Mouse (Mus musculus) layer of hippocampus, postnatal 14 days (tissue): ENCODE results near the gene Uhrf1. TPM values are rescaled to one million over a fixed set of nuclear protein-coding genes. Genes with fewer than 3 reads are reported as not detected.
"Not testable (repeated sequence)": the region's sequence is repeated elsewhere in the genome, so short reads cannot be mapped to it uniquely, and the experiment has no call there.

Experiments used
- DNase-seq, 2 experiments: peaks; one replicate each; pipeline ENCODE4 v3.0.0; 2021 to 2022; ENCODE audit warnings: low spot score in 2 of 2, mixed read lengths in 1 of 2
- long read RNA-seq, 2 experiments: library from polyadenylated mRNA; stranded (forward); transcript quantifications; one replicate each; pipeline ENCODE4 v2.0.0; 2021
- total RNA-seq, 2 experiments: library from RNA; stranded (reverse); gene quantifications; 2 replicates each; pipeline ENCODE4 v1.2.3; 2021

Gene Uhrf1
- total RNA-seq = 1 to 10 TPM; 2.4 to 5.0 TPM
- long read RNA-seq, experiment 1, partial matches to known transcripts = 0 of 4 reads
- long read RNA-seq, experiment 1, other reads (novel, unspliced or antisense) = 0 of 4 reads
- long read RNA-seq, experiment 2, partial matches to known transcripts = 1 of 4 reads
- long read RNA-seq, experiment 2, other reads (novel, unspliced or antisense) = 1 of 4 reads

- no peak for DNase-seq
Observed at GRCm38 (mm10) chr17:56303160-56303846, at the start of gene Uhrf1. Gene Uhrf1, plus strand, starts transcription at chr17:56303321.

DNA sequence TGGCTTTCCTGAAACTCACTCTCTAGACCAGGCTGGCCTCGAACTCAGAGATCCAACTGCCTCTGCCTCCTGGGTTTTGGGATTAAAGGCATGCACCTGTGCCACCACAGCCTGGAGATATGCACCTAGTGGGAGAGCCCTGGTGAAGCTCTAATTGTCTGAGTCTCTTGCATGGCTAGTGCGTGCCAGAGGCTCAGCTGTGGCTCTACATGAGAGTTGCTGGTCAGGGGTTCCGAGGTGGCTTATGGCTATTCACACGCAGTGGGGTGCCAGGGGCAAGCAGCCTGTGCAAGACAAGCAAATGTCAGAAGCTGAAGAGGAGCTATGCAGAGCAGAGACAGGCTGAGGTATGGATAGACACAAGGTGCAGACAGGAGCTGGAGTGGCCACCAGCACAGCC, 48.4 kb upstream of the Uhrf1 start:
- DNase-seq = no peak

GRCm38 (mm10) chr17:56255429-56255828, 47.7 kb upstream of the Uhrf1 start:
- peak; percentile 64 to 71 for DNase-seq

DNA sequence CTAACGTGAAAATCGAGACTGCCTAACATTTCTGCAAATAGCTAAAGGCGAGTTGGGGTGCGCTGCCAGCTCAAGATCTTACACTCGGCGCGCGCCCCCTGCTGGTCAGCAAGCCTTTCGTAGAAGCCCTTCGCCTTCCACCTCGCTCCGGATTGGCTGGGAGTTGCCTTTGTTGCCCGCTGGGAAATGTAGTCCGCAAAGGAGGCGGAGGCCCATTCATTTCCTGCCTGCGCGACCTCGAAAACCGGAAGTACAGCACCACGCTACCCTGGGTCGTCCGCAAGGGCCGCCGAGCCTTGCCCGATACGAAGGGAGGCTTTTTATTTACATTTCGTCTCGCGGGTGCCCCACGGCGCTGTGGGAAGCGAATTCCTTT, 47.3 kb upstream of the Uhrf1 start:
- DNase-seq = peak; percentile 99 to 100

GRCm38 (mm10) chr17:56256239-56256881, 46.8 kb upstream of the Uhrf1 start, which contains the start of gene Fem1a:
Gene Fem1a, plus strand, starts transcription at chr17:56256810.
- peak; percentile 88 to 98 for DNase-seq

DNA sequence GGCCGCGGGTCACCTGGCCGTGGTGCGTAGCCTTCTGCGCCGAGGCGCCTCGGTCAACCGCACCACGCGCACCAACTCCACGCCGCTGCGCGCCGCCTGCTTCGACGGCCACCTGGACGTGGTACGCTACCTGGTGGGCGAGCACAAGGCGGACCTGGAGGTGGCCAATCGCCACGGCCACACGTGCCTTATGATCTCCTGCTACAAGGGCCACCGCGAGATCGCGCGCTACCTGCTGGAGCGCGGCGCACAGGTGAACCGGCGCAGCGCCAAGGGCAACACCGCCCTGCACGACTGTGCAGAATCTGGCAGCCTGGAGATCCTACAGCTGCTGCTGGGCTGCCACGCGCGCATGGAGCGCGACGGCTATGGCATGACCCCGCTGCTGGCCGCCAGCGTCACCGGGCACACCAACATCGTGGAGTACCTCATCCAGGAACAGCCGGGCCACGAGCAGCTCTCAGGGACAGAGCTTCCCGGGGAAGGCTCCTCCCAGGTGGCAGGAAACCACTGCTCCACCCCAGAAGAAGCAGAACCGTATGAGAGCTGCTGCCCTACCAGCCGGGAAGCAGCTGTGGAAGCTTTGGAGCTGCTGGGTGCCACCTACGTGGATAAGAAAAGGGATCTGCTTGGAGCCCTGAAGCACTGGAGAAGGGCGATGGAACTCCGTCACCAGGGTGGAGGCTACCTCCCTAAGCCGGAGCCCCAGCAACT, 45.8 kb upstream of the Uhrf1 start:
- DNase-seq = no peak

GRCm38 (mm10) chr17:56258269-56258668, 44.9 kb upstream of the Uhrf1 start:
- not testable (repeated sequence) for DNase-seq

- DNase-seq = not testable (repeated sequence)
Observed at GRCm38 (mm10) chr17:56258812-56259211, 44.3 kb upstream of the Uhrf1 start.

DNA sequence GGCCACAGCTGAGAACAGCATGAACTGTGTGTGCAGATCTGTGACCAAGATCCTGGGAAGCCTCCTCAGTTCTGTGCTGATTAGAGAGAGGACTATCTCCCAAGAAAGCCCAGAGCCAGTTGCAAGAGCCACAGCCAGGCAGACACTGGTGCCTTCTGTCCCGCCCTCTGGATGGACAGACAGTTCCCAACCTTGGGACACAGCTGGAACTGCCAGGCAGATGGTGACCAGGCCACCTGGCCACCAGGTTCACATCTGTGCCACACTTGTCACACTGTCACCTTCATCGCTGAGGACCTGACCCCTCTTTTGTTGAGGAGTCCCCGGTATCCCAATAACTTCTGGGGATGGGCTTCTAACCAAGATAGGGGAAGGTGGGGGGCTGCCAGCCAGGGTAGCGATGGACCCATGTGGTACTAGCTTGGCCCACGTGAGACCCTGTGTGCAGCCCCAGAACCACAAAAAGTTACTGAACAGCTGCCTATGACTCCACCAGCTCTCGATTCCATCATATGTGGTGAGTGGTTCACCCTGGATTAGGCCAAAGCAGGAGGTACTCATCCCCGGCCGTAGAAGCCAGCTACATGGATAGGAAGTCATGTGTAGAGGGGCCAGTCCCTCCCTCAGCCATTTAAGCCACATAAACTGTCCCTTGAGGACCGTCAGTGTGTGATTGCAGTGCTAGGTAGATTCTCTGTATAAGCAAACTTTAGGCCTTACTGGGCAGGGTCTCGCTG, 43.7 kb upstream of the Uhrf1 start:
- DNase-seq = no peak

- no peak for DNase-seq
Observed at GRCm38 (mm10) chr17:56261166-56261565, 42.0 kb upstream of the Uhrf1 start.

DNA sequence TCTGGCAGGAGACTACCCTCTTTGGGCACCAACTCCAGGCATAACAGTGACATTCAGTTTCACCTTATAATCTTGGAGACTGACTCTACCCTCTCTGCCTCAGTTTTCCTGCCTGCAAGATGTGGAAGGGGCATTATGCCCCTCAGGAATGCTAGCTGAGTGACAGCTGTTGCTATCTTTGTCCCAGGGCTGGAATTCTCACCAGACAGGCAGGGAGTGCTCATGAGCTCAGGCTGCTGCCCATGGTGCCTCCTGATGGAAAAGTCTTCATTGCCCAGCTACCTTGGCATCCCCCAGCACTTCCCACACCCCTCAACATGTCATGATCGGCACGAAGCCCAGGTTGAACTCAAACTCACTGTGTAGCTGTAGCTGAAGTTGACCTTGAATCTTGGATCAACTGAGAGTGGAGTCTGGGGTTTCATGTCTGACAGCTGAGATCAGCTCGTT, 40.5 kb upstream of the Uhrf1 start:
- DNase-seq = no peak

GRCm38 (mm10) chr17:56264020-56264419, 39.1 kb upstream of the Uhrf1 start:
- DNase-seq = peak; percentile 73 to 85

DNA sequence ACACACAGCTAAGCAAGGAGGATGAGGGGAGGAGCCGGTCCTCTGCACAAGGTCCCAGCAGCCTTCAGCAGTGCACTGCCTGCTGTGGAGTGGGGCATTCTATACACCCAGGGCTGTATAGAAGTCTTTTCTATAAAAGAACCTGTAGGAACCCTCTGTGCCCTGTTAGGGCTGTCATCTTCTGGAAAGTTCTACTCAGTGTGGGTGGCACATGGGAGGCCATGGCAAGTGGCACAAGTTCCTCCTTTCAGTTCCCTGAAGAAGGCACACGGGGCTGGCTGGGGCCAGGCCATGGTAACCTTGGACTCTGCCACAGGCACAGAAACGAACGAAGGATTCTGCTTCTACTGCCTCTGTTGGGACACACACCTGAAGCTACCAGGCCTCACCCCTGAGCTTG, 38.1 kb upstream of the Uhrf1 start:
- DNase-seq = no peak

DNA sequence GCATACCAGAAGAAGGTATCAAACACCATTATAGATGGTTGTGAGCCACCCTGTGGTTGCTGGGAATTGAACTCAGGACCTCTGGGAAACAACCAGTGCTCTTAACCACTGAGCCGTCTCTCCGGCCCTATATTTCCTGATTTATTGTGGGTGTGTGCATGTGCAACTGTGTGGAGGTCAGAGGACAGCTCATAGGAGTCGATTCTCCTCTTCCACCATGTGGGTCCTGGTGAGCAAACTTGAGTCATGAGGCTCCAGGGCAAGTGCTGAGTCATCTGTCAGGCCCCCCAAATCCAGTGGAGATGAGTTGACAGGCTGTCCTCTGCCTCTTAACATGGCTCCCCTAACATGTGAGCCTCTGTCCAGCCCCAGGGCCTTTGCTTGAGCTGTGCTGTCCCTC, 37.3 kb upstream of the Uhrf1 start:
- DNase-seq = no peak

- DNase-seq = no peak
Observed at GRCm38 (mm10) chr17:56266271-56266670, 36.9 kb upstream of the Uhrf1 start.

DNA sequence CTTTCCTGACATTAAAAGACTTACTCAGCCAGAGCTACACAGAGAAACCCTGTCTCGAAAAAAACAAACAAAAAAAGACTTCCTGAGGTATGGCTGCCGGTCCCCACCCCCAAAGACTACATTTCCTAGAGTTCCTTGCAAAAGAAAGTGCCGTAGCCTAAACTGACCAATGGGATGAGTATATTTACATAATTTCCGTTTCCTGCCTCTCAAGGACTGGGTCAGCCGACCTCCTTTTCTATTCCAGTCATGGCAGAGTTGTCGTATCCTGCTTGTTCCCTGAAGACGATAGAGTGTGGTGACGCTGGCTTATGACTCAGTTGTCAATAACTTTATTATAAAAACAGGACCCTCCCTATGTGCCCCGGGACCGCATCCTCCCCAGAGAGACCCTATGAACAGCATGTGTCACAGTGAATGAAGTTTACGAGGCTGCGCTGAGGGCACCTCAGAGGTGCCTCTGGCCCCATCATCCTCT, 33.9 kb upstream of the Uhrf1 start:
- peak; percentile 51 to 85 for DNase-seq

- DNase-seq = no peak
Observed at GRCm38 (mm10) chr17:56269741-56270140, 33.4 kb upstream of the Uhrf1 start.

- DNase-seq = no peak
Observed at GRCm38 (mm10) chr17:56271609-56272253, 31.4 kb upstream of the Uhrf1 start.

DNA sequence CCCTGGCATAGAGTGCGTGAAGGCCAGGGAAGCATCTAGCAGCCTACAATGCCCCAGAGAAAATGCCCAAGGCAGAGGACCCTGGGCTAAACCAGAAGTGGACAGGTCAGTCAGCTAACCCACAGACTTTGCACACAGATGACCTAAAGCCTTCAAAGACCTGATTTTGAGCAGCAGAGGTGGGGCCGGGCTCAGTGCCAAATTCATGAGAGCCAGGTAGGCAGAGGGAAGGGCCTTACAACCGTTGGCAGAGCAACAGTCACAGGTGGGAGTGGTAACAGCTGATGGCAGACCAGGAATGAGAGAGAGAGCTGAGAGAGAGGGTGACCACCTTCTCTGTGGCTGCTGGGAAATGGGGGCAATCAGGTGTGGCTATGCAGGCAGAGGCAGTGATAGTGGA, 30.5 kb upstream of the Uhrf1 start:
- DNase-seq = no peak

DNA sequence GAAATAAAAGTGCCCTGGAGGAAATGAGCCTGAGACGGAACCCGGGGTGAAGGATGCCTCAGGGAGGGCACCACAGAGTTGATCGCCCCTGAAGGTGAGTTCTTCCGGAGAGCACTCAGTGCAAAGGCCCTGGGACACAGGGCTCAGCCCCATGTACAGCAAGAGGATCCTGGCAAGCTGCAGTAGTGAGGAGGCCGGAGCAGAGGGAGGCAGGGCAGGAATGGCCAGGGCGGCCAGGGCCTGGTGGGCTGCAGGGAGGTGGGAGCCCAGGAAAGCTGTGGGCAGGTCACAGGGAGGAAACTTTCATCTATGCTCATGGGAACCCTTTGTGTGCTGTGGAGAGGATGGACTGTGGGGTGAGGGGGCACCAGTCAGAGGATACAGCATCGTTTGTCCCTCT, 29.6 kb upstream of the Uhrf1 start:
- no peak for DNase-seq
